Mouse (Mus musculus): ENCODE results near the gene Srsf1. TPM values are rescaled to one million over a fixed set of nuclear protein-coding genes. Genes with fewer than 3 reads are reported as not detected.

The Srsf1 gene
- 146 TPM in 2 replicates for polyA plus RNA-seq (2012; ENCODE audit: low replicate concordance)

DNA sequence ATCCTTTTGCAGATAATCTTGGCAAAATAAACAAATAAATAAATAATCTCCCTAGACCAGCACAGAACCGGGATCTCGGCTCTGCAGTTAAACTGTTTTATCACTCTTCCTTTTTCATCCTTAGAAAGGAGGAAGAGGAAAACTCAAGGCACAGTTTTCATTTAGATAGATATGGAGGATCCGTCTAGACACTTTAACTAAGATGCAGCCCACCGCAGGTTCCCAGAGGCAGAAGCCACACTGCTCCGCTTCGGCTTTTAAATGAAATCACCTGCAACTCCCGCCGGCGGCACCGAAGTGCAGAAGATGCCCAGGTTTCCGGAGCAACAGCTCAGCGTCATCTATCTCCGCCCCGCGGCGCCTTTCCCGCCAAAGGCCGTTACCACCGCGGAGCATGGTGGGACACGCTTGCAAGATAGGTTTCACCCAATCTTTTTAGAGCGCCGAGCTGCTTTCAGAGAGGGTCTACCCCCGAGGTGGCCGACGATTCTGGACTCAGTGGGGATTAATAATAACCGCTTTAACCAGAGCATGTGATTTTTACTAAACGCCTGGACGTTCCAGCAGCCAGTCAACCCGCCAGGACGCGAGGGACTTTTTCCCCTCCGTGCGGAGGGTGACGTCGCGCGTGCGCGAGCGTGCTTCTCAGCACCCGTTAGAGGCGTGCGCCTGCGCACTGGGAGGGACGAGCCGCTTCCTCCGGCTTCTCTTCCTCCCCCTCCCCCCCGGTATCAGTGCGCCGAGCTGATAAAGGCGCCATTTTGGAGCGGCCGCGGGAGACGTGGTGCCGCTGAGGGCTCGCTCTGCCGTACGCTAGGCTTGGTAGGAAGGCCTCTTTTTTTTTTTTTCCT is at the start of gene Srsf1:
TSS of gene Srsf1 (plus strand) at position 430 of the 851 bp plus-strand sequence.

DNA sequence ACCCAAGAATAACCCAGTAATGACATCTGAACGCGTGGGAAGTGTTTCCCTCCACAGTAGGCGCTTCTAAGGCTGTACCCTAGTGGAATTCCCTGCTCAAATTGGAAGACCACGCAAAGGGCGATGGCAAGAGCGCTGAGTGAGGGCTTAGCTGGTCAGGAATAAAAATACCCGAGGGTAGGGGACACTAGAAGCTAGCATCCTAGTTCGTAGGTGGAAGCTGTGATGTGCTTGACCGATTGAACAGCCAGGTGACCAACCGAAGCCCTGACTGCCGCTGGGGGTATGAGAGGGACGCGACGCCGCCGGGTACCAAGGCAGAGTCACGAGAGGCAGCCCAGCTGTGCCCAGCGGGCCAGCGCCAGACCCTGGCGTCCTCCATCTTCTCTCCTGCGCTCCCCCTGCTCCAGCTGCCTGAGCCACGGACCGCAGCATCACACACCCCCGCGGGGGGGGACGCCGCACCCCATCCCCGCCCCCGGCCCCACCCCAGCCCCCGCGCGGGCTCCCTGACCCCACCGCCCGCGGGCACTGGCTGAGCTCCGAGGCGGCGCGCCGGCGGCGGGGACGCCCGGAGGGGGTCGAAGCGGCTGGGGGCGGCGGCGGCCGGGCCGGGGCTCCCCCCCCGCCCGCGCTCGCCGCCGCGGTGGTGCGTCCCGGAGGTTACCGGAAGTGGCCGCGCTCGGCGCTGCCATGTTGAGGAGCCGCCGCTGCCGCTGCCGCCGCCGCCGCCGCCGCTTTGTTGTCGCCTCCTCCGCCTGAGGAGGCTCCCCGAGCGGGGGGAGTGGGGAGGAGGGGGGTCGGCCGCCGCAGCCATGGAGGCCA is 20.6 kb downstream of the Srsf1 start, which contains the start of gene Vezf1:
TSS of gene Vezf1 (plus strand) at position 694 of the 825 bp plus-strand sequence.

DNA sequence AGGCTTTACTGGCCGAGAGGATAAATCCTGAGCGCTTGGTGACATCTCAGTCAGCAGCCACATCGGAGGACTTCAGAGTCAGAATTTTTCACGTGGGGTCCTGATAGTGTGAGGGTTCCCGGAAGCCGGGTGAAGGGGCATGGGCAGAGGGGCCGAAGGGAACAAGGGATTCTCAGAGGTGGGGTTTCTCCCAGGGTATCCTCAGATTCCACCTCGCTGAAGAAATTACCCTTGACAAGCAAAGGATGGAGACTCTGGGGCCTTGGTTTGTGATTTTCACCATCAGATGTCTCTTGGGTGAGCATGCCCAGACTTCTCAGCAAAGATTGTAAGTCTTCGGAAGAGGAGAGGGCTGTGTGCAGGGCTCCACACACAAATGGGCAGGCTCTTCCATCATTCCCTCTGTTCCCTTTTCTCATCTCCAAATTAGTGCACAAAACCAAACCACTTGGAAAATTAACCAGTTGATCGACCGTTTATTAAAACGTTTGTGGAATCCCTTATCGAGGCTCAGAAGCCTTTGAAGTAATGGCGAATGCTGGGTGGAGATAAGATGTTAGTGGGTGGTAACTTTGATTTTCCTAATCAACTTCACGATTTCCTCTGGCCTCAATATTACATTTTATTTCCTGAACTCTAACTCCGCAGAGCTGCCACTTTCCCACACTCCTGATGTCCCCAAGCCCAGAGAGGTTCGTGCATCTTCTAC is 51.0 kb downstream of the Srsf1 start, which contains the start of gene Cuedc1:
TSS of gene Cuedc1 (plus strand) at position 38 of the 709 bp plus-strand sequence.

Other genes starting within 250 kb of the Srsf1 start
- not detected in 2 replicates for gene Lpo, start 219.1 kb upstream of the Srsf1 start, polyA plus RNA-seq (2012; ENCODE audit: low replicate concordance)
- gene Mks1, start 194.2 kb upstream of the Srsf1 start, polyA plus RNA-seq (2012; ENCODE audit: low replicate concordance) = 12.1 and 15.1 TPM in 2 replicates
- gene Epx, start 171.8 kb upstream of the Srsf1 start, polyA plus RNA-seq (2012; ENCODE audit: low replicate concordance) = 0.08 and 0.19 TPM in 2 replicates
- gene Olfr462, start 155.1 kb upstream of the Srsf1 start, polyA plus RNA-seq (2012; ENCODE audit: low replicate concordance) = not detected in 2 replicates
- not detected in 2 replicates for gene Olfr463, start 150.0 kb upstream of the Srsf1 start, polyA plus RNA-seq (2012; ENCODE audit: low replicate concordance)
- gene Olfr464, start 126.4 kb upstream of the Srsf1 start, polyA plus RNA-seq (2012; ENCODE audit: low replicate concordance) = not detected in 2 replicates
- gene Dynll2, start 59.8 kb upstream of the Srsf1 start, polyA plus RNA-seq (2012; ENCODE audit: low replicate concordance) = 22.5 and 31.4 TPM in 2 replicates
- gene Vezf1, start 20.9 kb downstream of the Srsf1 start, polyA plus RNA-seq (2012; ENCODE audit: low replicate concordance) = 14.8 and 20.3 TPM in 2 replicates
- 7.0 and 18.5 TPM in 2 replicates for gene Cuedc1, start 50.7 kb downstream of the Srsf1 start, polyA plus RNA-seq (2012; ENCODE audit: low replicate concordance)
- gene Mrps23, start 157.0 kb downstream of the Srsf1 start, polyA plus RNA-seq (2012; ENCODE audit: low replicate concordance) = 98.9 and 145 TPM in 2 replicates
- not detected in 2 replicates for gene Ccdc182, start 246.7 kb downstream of the Srsf1 start, polyA plus RNA-seq (2012; ENCODE audit: low replicate concordance)